Mouse (Mus musculus): ENCODE measurements at regions not wholly inside any gene's neighbourhood (a gene's known extent, or its start where the extent isn't known, plus 50 kb on each side); places are given as distances from the start of the nearest gene placed in this dataset.

DNA sequence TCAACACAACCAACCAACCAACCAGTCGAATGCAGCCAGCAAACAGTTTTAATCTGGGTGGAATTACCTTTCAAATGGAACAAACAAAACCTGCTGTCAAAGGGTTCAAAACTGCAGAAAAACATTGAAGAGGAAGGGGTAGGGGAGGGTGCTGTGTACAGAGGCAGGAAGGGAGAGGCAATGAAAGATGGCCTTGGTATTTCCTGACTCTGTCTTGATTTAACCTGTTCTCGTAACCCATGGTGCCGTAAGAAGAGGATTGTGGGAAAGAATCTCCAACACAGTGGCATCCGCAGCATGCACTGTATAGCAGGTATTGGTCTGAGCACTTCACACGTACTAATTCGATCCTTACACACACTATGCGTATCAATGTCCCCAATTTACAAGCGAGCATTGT is 88.8 kb upstream of the Rbms1 start:
- Histone ChIP-seq H3K4me2 (no peak overlapping the region), H3K9me3 (replicated peaks) (no peaks in the 10 kb centered on the region), H3K4me3 (no peak overlapping the region), H3K36me3 (no peaks in the 10 kb centered on the region), H3K27me3 (replicated peaks) (no peaks in the 10 kb centered on the region), H3K4me1 (no peaks in the 10 kb centered on the region), H3K9ac (no peak overlapping the region), H3K27ac (no peak overlapping the region)
- WGBS (ENCODE audit: insufficient replicate concordance): 71% methylated on average over 8 of the region's 8 CpGs
- no peak for ATAC-seq

- Histone ChIP-seq H3K4me1 (no peaks in the 10 kb centered on the region), H3K9ac (no peak overlapping the region), H3K4me3 (no peak overlapping the region), H3K27me3 (replicated peaks) (no peaks in the 10 kb centered on the region), H3K27ac (no peak overlapping the region), H3K4me2 (no peak overlapping the region), H3K9me3 (replicated peaks) (no peaks in the 10 kb centered on the region), H3K36me3 (no peaks in the 10 kb centered on the region)
- 58% methylated on average over 5 of the region's 5 CpGs for WGBS (ENCODE audit: insufficient replicate concordance)
- no peak for ATAC-seq
Observed at GRCm38 (mm10) chr2:61046111-61046767, 83.2 kb upstream of the Rbms1 start.

DNA sequence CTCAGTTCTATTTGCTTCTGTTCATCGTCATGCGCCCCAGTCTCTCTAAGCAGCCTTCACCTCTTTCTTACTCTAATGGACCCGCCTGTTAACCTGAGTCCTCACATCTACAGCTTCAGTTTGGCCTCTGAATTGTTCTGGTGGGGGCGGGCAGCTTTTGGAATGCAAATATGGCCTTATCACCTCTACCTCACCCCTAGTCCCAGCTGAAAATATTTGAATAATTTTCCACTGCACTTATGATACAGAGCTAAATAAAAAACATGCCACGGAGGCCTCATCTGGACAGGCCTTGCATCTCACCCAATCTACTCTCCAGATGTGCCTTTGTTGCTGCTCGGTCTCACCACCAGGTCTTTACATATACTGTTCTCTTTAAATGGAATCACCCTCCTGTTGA is 82.5 kb upstream of the Rbms1 start:
- no peak overlapping the region for H3K9ac ChIP-seq
- H3K9me3 ChIP-seq (replicated peaks): no peaks in the 10 kb centered on the region
- H3K27ac ChIP-seq: no peak overlapping the region
- H3K36me3 ChIP-seq: no peaks in the 10 kb centered on the region
- ATAC-seq: no peak
- no peak overlapping the region for H3K4me2 ChIP-seq
- H3K4me1 ChIP-seq: no peaks in the 10 kb centered on the region
- no peaks in the 10 kb centered on the region for H3K27me3 ChIP-seq (replicated peaks)
- no peak overlapping the region for H3K4me3 ChIP-seq
- 78% methylated on average over 6 of the region's 6 CpGs for WGBS (ENCODE audit: insufficient replicate concordance)

DNA sequence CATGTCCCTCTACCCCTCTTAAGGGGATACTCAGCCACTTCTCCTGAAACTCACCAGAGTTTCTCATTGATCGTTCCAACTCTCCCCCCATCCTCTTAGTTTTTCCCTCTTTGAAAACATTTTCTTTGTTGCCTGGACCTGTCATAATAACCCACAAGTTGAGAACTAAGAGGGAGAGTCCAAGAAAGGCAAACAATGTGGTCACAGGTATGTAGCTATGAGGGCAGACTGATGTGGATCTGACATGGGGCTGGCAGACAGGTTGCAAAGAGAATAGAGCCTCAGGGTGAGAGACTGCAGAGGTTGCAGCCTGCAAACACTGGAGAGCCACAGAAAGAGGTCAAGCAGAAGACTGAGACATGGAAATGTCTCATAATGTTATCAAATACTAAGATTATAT is 69.9 kb upstream of the Rbms1 start:
- WGBS (ENCODE audit: insufficient replicate concordance): 63% methylated on average over 1 of the region's 1 CpGs
- H3K27ac ChIP-seq: no peak overlapping the region
- ATAC-seq: no peak
- H3K4me1 ChIP-seq: no peaks in the 10 kb centered on the region
- H3K9ac ChIP-seq: no peak overlapping the region
- H3K4me3 ChIP-seq: no peak overlapping the region
- H3K36me3 ChIP-seq: no peaks in the 10 kb centered on the region
- no peaks in the 10 kb centered on the region for H3K27me3 ChIP-seq (replicated peaks)
- no peak overlapping the region for H3K4me2 ChIP-seq
- no peaks in the 10 kb centered on the region for H3K9me3 ChIP-seq (replicated peaks)

DNA sequence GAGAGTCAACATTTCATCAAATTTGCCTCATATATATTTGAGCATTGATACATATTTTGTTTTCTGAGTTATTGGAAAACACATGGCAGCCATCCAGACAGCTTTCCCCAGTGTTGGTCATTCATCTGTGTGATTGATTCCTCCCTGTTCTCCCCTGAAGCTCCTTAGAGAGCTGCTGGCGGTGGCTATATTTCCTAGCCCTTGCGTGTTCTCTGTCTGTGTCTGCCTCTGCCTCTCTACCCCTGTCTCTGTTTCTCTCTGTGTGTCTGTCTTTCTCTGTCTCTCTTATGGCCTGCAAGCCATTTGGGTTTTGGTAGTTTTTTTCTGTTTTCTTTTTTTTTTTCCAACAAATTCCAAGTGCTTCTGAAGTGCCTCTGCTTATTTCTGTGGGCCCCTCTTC is 66.7 kb upstream of the Rbms1 start:
- ATAC-seq: no peak
- H3K9ac ChIP-seq: no peak overlapping the region
- no peaks in the 10 kb centered on the region for H3K4me1 ChIP-seq
- H3K27ac ChIP-seq: no peak overlapping the region
- no peak overlapping the region for H3K4me2 ChIP-seq
- H3K27me3 ChIP-seq (replicated peaks): no peaks in the 10 kb centered on the region
- H3K36me3 ChIP-seq: no peaks in the 10 kb centered on the region
- no peak overlapping the region for H3K4me3 ChIP-seq
- no peaks in the 10 kb centered on the region for H3K9me3 ChIP-seq (replicated peaks)
- 77% methylated on average over 2 of the region's 2 CpGs for WGBS (ENCODE audit: insufficient replicate concordance)

- Histone ChIP-seq H3K9ac (no peak overlapping the region), H3K4me1 (no peaks in the 10 kb centered on the region), H3K4me3 (no peak overlapping the region), H3K27ac (no peak overlapping the region), H3K4me2 (no peak overlapping the region), H3K36me3 (no peaks in the 10 kb centered on the region), H3K27me3 (replicated peaks) (no peaks in the 10 kb centered on the region), H3K9me3 (replicated peaks) (no peaks in the 10 kb centered on the region)
- ATAC-seq: no peak
- 75% methylated on average over 2 of the region's 2 CpGs for WGBS (ENCODE audit: insufficient replicate concordance)
Observed at GRCm38 (mm10) chr2:61028578-61028977, 65.6 kb upstream of the Rbms1 start.

DNA sequence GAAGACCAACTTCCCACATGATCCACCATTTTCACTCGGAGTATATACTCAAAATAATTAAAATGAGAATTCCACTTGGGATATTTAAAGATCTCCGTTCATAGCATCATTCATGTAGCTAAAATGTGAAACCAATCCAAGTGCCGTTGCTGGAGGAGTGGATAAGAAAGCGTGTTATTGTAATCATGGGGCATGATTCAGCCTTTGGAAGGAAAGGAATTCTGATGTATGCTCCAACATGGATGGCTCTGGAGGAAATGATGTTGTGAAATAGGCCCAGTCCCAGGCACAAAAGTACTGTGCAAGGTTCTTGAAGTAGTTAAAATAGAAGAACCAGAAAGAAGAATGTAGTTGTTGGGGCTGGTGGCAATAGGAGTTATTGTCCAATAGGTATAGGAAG is 64.7 kb upstream of the Rbms1 start:
- Histone ChIP-seq H3K4me1 (no peaks in the 10 kb centered on the region), H3K9me3 (replicated peaks) (no peaks in the 10 kb centered on the region), H3K4me3 (no peak overlapping the region), H3K27ac (no peak overlapping the region), H3K9ac (no peak overlapping the region), H3K27me3 (replicated peaks) (no peaks in the 10 kb centered on the region), H3K36me3 (no peaks in the 10 kb centered on the region), H3K4me2 (no peak overlapping the region)
- no peak for ATAC-seq
- WGBS (ENCODE audit: insufficient replicate concordance): 74% methylated on average over 4 of the region's 4 CpGs

- Histone ChIP-seq H3K27me3 (replicated peaks) (no peaks in the 10 kb centered on the region), H3K9me3 (replicated peaks) (no peaks in the 10 kb centered on the region), H3K27ac (no peak overlapping the region), H3K4me1 (no peaks in the 10 kb centered on the region), H3K36me3 (no peaks in the 10 kb centered on the region), H3K4me3 (no peak overlapping the region), H3K9ac (no peak overlapping the region), H3K4me2 (no peak overlapping the region)
- 72% methylated on average over 5 of the region's 5 CpGs for WGBS (ENCODE audit: insufficient replicate concordance)
- no peak for ATAC-seq
Observed at GRCm38 (mm10) chr2:61022411-61022810, 59.4 kb upstream of the Rbms1 start.

GRCm38 (mm10) chr2:61020791-61021190 is 57.8 kb upstream of the Rbms1 start:
- no peak overlapping the region for H3K4me3 ChIP-seq
- H3K9me3 ChIP-seq (replicated peaks): no peaks in the 10 kb centered on the region
- H3K4me1 ChIP-seq: no peaks in the 10 kb centered on the region
- no peak for ATAC-seq
- H3K27me3 ChIP-seq (replicated peaks): no peaks in the 10 kb centered on the region
- no peak overlapping the region for H3K27ac ChIP-seq
- H3K9ac ChIP-seq: no peak overlapping the region
- WGBS (ENCODE audit: insufficient replicate concordance): 65% methylated on average over 4 of the region's 4 CpGs
- H3K4me2 ChIP-seq: no peak overlapping the region
- H3K36me3 ChIP-seq: no peaks in the 10 kb centered on the region

DNA sequence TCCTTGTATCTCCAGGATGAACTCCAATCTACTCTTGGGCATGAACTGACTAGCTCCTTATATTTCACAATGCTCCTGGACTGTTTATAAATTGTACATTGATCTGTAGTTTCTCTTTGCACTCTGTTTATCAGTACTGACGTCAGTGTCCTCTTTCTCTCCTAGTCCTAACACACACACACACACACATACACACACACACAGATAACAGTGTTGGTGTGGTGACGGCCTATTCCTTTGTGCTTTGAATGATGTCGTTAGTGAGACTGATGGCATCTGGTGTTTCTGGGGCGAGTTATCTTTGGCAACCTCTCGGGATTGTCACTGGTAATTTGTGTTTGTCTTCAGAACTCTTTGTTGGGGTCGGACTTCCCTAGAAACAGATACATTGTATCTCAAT is 50.0 kb upstream of the Rbms1 start:
- Histone ChIP-seq H3K27ac (no peak overlapping the region), H3K9ac (no peak overlapping the region), H3K36me3 (no peaks in the 10 kb centered on the region), H3K4me1 (no peaks in the 10 kb centered on the region), H3K9me3 (replicated peaks) (no peaks in the 10 kb centered on the region), H3K4me2 (no peak overlapping the region), H3K4me3 (no peak overlapping the region), H3K27me3 (replicated peaks) (no peaks in the 10 kb centered on the region)
- 28% methylated on average over 6 of the region's 6 CpGs for WGBS (ENCODE audit: insufficient replicate concordance)
- no peak for ATAC-seq

Measured in liver, embryonic 12.5 days (tissue).